Mouse (Mus musculus): ENCODE measurements around the gene Rarres2. TPM values are rescaled to one million over a fixed set of nuclear protein-coding genes. Genes with fewer than 3 reads are reported as not detected.

The Rarres2 gene
- total RNA-seq (2014; fragmentation: Nextera tagmentation) (not detected in 2 replicates), total RNA-seq (2017) (not detected in 2 replicates)

DNA sequence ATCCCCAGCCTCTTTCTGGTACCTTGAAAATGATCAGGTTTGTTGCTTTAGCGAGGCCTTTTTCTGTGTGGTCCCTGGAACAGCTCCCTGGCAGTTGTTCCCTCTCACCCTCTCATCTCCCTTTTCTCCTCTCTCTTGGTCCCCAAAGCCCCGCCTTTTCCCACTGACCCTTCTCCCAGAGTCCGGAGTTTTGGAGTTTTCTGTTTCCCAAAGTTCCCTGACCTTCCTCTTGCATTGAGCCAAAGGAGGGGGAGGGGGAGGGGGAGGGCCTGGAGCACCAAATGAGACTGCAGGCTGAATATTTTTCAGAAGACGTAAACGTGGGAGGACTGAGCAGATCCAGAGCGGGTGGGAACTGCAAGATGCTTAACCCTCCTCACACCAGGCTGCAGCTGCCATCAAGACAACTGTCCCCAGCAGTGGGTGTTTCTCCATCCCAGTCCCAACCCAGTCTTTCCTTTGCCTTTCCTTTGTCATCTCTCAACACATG, at the start of gene Rarres2:
TSS of gene Rarres2 (minus strand) at position 218 of the 490 bp plus-strand sequence.
- no peak for ATAC-seq (replicated peaks; ENCODE audit: poor library complexity, severe bottlenecking)

- no peak for ATAC-seq (replicated peaks; ENCODE audit: poor library complexity, severe bottlenecking)
Measured at GRCm38 (mm10) chr6:48620031-48620430, 47.4 kb upstream of the Rarres2 start.

DNA sequence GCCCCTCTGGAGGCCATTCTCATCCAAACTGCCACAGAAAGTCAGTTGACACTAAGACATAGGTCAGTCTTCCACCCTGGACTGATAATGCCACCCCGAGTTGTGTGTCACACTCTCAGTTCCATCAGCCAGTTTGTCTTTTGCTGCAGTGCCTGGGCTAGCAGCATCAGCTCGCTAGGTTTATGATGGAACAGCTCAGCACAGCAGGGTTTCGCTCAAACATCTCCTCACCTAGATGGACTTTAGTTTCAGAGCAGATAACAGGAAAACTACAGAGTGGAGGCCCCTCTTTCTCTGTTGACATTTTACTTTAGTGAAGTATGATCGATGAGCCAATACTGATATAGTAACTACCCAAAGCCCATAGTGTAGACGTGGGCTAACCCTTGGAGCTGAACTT, 42.2 kb upstream of the Rarres2 start:
- no peak for ATAC-seq (replicated peaks; ENCODE audit: poor library complexity, severe bottlenecking)

DNA sequence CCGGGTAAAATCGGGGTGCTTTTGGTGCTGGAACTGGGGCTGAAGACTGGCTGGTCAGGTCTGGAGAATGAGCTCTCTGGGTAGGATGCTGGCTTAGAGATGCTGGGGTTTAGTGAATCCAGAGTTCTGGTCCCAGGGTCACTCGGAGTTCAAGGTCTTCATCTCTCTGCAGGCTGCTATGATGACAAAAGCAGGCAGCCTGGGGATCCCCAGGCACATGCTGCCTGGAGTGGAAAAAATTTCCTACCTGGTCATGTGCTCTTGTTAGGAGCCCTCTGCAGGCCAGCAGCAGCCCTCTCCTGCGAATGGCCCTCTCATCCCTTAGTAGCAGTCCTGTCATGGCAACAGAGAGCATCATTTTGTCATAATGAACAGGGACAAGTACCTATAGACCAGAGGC, 40.9 kb upstream of the Rarres2 start:
- no peak for ATAC-seq (replicated peaks; ENCODE audit: poor library complexity, severe bottlenecking)

DNA sequence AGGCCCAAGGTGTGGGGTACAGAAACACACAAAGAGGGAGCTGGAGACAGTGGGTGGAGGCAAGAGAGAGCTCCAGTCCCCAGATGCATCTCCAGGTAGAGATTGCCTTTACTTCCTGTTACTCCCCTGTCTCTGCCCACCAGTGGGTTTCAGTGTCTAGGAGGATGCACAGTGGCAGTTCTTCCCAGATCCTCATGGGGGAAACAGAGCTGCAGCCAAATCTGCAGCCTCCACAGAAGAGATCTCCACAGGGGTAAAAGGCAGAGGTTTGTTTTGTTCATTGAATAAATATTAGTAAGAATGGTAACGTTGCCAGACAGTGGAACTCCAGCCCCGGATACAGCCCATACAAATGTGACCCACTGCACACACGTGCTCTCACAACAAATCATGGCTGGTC, 38.1 kb upstream of the Rarres2 start:
- ATAC-seq (replicated peaks; ENCODE audit: poor library complexity, severe bottlenecking), result no peak

DNA sequence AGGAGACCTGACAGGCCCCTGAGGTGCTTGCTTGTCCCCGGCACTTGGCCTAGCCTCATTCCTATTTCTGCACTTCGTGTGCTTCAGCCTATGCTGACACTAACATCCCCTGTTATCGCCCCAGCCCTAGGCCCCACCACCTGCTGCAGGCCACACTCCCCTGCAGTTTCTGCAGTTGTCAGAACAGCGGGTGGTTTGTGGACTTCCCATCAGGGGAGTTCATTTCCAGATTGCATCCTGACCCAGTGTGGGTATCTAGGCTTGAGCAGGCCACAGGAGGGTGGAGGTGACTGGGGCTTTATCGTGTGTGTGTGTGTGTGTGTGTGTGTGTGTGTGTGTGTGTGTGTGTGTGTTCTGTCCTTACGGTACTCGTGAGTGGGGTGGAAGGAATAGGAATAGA, 36.9 kb upstream of the Rarres2 start:
- ATAC-seq (replicated peaks; ENCODE audit: poor library complexity, severe bottlenecking), result no peak

DNA sequence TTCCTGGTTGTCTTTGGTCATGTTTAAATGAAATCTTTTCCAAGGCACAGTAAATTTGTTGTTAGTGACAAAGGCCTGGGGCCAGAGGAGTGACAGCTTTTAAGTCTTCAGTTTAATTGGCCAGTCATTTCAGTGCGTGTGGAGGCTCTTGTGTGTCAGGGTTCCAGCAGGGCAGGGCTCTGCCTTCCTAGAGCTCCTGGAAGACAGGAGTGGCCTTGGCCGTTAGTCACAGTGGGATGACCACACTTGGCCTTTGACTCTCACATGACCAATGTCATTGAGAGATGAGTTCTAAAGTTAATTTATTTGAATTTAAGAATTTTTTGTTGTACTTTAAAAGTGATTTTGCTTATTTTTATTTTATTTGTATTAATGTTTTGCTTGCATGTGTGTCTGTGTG, 35.5 kb upstream of the Rarres2 start:
- ATAC-seq (replicated peaks; ENCODE audit: poor library complexity, severe bottlenecking), result no peak

DNA sequence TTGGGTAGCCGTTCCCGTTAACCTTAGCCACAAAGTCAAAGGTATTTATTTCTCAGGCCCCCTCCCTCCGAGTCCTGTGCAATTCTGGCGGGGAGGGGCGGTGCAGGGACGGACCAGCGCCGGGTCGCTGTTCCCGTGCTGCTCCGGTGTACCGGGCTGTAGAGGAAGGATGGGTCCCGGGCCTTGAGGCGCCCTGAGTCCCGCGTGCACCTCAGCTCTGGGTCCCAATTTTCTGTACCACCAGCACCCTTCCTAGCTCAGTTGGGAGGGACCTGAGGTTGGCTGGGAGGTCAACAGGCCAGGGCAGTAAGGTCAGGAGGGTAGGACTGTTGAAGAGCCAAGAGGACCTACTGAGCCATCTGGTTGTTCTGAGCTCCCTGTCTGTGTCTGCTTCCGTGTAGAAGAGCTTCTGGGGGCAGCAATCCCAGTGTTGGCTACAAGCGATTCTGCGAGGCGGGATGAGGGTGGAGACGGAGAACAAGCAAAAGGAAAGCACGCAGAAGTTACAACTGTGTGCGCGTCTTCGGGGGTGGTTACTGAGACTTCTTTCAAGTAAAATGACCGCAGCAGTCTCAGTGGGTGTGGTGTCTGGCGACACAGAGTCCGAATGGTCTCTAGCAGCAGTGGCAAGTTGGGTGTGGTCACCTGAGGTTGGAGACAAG, 29.6 kb upstream of the Rarres2 start:
- ATAC-seq (replicated peaks; ENCODE audit: poor library complexity, severe bottlenecking), result peak; percentile 26; the same call in 1 of the 2 replicates

- ATAC-seq (replicated peaks; ENCODE audit: poor library complexity, severe bottlenecking), result peak; percentile 97
Measured at GRCm38 (mm10) chr6:48601271-48602079, 28.9 kb upstream of the Rarres2 start, which contains the start of gene Zfp775. TSS of gene Zfp775 (plus strand) at chr6:48602063.

- no peak for ATAC-seq (replicated peaks; ENCODE audit: poor library complexity, severe bottlenecking)
Measured at GRCm38 (mm10) chr6:48600594-48600993, 28.0 kb upstream of the Rarres2 start.

DNA sequence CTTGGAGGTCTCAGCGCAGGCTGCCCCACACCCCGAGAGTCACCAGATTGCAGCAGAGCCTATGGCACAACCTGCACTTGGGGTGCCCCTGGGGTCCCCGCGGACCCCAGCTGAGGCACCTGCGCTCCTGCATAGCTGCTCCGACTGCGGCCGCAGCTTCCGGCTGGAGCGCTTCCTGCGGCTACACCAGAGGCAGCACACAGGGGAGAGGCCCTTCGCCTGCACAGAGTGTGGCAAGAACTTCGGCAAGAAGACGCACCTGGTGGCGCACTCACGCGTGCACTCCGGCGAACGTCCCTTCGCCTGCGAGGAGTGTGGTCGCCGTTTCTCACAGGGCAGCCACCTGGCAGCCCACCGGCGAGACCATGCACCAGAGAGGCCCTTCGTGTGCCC, 24.6 kb upstream of the Rarres2 start:
- no peak for ATAC-seq (replicated peaks; ENCODE audit: poor library complexity, severe bottlenecking)

GRCm38 (mm10) chr6:48596545-48597232, 24.1 kb upstream of the Rarres2 start:
- no peak for ATAC-seq (replicated peaks; ENCODE audit: poor library complexity, severe bottlenecking)

DNA sequence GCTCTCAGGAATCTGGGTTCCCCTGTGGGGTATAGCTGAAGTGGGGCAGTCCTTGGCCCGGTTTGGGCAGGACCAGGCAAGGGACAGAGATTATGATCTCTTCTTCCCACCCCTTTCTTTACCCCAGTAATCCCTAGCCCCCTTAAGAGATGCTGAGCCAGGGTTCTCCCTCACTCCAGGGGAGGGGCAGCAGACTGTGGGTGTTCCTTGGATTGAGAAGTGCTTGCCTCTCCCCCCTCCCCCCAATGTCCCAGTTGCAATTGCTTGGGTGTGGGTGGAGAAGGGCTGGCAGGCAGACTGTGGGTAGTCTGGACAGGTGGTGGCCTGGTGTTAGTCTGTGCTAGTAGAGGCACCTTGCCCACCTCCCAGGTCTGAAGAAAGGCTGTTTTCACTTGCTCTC, 22.7 kb upstream of the Rarres2 start:
- no peak for ATAC-seq (replicated peaks; ENCODE audit: poor library complexity, severe bottlenecking)

GRCm38 (mm10) chr6:48594043-48594738, 21.6 kb upstream of the Rarres2 start:
- peak; percentile 6; the same call in 1 of the 2 replicates for ATAC-seq (replicated peaks; ENCODE audit: poor library complexity, severe bottlenecking)

DNA sequence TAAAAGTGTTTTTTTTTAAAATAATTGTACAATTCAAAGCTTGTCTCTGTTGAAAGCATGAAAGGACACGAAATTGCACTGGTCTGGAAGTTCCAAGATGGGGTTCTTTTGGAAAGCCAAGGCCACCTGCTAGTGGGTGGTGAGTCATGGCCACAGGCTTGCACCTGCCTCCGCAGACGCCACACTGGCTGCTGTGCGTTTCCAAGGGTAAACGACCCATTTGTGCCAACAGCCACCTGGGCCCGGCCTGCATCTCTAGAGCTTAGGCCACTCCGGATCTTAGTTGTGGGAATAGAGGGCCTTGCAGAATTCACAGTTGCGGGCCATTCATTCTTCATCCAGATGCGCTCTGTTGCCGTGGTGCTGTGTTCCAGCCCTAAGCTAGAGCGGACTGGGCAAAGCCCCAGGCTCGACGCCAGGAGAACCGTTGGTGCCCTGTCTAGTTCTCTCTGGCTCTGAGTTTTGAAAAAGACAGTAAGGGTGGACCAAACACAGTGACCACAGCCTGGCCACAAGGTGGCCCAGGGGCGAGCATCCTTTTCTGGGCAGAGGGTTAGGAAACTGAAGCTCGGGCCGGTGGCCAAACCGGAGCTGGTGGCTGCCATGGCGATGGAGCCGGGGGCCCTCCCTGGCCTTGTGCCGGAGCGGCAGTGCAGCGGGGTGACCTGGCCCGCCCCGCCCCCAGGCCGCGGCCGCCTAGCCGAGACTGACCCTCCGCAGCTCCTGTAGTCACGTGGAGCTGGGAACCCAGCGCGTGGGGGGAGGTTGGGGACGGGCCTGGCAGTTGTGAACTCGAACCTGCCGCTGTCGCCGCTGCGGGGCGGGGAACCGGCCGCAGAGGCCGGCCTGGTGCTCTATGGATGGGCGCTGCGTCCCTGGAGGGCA, 20.8 kb upstream of the Rarres2 start, which contains the start of the genes Repin1 and Gm44965:
TSS of gene Repin1 (plus strand) at position 726 of the 885 bp plus-strand sequence.
TSS of gene Gm44965 (plus strand) at position 784 of the 885 bp plus-strand sequence.
- ATAC-seq (replicated peaks; ENCODE audit: poor library complexity, severe bottlenecking), result peak; percentile 89

DNA sequence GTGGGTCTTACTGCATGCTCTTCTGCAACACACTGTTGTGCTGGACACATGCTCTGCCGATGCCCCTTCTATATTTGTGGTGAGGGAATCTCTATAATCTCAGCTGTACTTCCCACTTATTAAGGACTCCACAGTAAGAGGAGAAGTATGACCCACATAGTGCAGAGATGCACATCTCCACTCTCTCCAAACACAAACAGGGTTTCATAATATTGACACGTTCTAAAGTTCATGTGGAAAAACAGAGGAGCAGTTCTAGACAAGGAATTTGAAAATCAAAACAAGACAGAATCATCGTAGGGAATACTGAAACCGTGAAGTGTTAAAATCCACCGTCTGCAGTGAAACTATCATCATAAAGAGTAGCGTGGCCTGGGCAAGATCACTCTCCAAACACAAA, 19.3 kb upstream of the Rarres2 start:
- no peak for ATAC-seq (replicated peaks; ENCODE audit: poor library complexity, severe bottlenecking)

DNA sequence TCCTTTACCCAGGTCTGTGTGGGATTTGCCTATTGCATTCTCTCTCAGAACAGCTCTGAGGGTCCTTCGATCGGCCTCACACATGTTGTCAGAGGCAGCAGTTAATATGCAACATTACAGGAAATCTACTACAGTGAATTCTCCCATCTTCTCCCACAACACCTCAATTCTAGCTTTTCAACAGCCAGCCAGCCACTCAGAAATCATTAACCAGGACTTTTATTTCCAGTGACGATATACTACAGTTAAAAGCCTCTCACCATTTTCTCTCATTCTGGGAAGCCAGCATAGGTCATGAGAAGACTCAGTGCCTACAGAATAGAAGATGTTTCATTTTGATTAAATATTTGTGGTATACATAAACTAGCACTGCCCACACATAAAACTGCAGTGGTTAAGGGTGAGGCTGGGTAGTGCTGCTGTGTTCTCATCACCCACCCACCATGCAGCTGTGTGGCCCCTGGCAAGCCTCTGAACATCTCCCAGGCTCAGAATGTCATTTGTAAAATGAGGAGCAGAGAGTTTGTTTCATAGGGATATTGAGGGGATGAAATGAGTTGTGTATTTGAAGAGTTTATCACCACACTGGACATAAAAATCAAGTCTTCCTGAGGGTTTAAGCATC, 18.7 kb upstream of the Rarres2 start:
- no peak for ATAC-seq (replicated peaks; ENCODE audit: poor library complexity, severe bottlenecking)

GRCm38 (mm10) chr6:48589194-48589750, 16.7 kb upstream of the Rarres2 start, which contains the start of gene Gm45021:
TSS of gene Gm45021 (plus strand) at chr6:48589610.
- 0 out of 2 replicates have a peak, but pooled peaks have one; percentile 5 for ATAC-seq (replicated peaks; ENCODE audit: poor library complexity, severe bottlenecking)

Measured in granulocyte monocyte progenitor cell, adult 5-6 weeks (primary cell).